Mouse (Mus musculus) liver, embryonic 15.5 days (tissue): Measurements from ENCODE around the gene Pik3r1. TPM values are rescaled to one million over a fixed set of nuclear protein-coding genes. Genes with fewer than 3 reads are reported as not detected.

ENCODE experiments used
- ATAC-seq: fragments of 200-750 bp; cut with Nextera tagmentation; 2 replicates; pipeline ENCODE4 v1.8.0; 2017; ENCODE audit warnings: moderate number of reproducible peaks, mild to moderate bottlenecking, moderate library complexity; ENCODE audit not compliant: insufficient read depth
- H3K27ac ChIP-seq: fragments of 300-500 bp; sonication (generic); replicated peaks from 2 replicates; pipeline ENCODE4 v1.5.1; 2015; ENCODE audit warnings: mild to moderate bottlenecking, inconsistent platforms
- H3K27me3 ChIP-seq: fragments of 300-500 bp; sonication (generic); 2 replicates; pipeline ENCODE4 v1.6.1; 2015; ENCODE audit warnings: mild to moderate bottlenecking, inconsistent platforms
- H3K36me3 ChIP-seq: fragments of 300-500 bp; sonication (generic); replicated peaks from 2 replicates; pipeline ENCODE4 v1.6.1; 2015; ENCODE audit warnings: moderate library complexity, mild to moderate bottlenecking, inconsistent platforms
- H3K4me1 ChIP-seq: fragments of 300-500 bp; sonication (generic); replicated peaks from 2 replicates; pipeline ENCODE4 v1.6.1; 2015; ENCODE audit warnings: inconsistent platforms
- H3K4me2 ChIP-seq: fragments of 300-500 bp; sonication (generic); 2 replicates; pipeline ENCODE4 v1.6.1; 2015; ENCODE audit warnings: moderate library complexity, mild to moderate bottlenecking, inconsistent platforms
- H3K4me3 ChIP-seq: fragments of 300-500 bp; sonication (generic); replicated peaks from 2 replicates; pipeline ENCODE4 v1.5.1; 2015; ENCODE audit warnings: mild to moderate bottlenecking, inconsistent platforms
- H3K9ac ChIP-seq: fragments of 300-500 bp; sonication (generic); 2 replicates; pipeline ENCODE4 v1.6.1; 2015; ENCODE audit warnings: moderate library complexity, mild to moderate bottlenecking, inconsistent platforms
- H3K9me3 ChIP-seq: fragments of 300-500 bp; sonication (generic); replicated peaks from 2 replicates; pipeline ENCODE4 v1.6.1; 2016; ENCODE audit warnings: inconsistent platforms
- WGBS: fragments of 180-500 bp; shearing (Covaris S2); methylation state at CpG from one replicate; pipeline ENCODE4 v1.1.7; 2015; ENCODE audit warnings: mixed read lengths; ENCODE audit not compliant: insufficient replicate concordance; 5-methylcytosine and 5-hydroxymethylcytosine counted together
- polyA plus RNA-seq: library from polyadenylated mRNA; unstranded; fragments of >200 nt; fragmentation: Nextera tagmentation; extraction: Ambion mirVana; gene quantifications from 2 replicates; pipeline ENCODE4 v1.2.1, GENCODE M21; 2015

Pik3r1 gene
- polyA plus RNA-seq, 1 experiment from 2014 or later = 22.6 TPM

- H3K4me3 ChIP-seq = no peak overlapping the region
- no peaks in the 10 kb centered on the region for H3K9me3 ChIP-seq
- no peaks in the 10 kb centered on the region for H3K36me3 ChIP-seq
- H3K4me1 ChIP-seq = peaks cover 14% of the 10 kb centered on the region
- no peak overlapping the region for H3K9ac ChIP-seq
- WGBS = 70% methylated on average over 9 of the region's 9 CpGs
- no peak for ATAC-seq
- no peak overlapping the region for H3K27ac ChIP-seq
- no peaks in the 10 kb centered on the region for H3K27me3 ChIP-seq
- H3K4me2 ChIP-seq = no peak overlapping the region
Observed at GRCm38 (mm10) chr13:101721901-101722595, 46.0 kb downstream of the Pik3r1 start.

GRCm38 (mm10) chr13:101721154-101721553 is 46.9 kb downstream of the Pik3r1 start:
- ATAC-seq = no peak
- Histone ChIP-seq H3K4me3 (no peak overlapping the region), H3K9ac (no peak overlapping the region), H3K27ac (no peak overlapping the region), H3K36me3 (no peaks in the 10 kb centered on the region), H3K27me3 (no peaks in the 10 kb centered on the region), H3K4me1 (peaks cover 14% of the 10 kb centered on the region), H3K4me2 (no peak overlapping the region), H3K9me3 (no peaks in the 10 kb centered on the region)
- WGBS = 46% methylated on average over 2 of the region's 2 CpGs

- H3K27me3 ChIP-seq = no peaks in the 10 kb centered on the region
- H3K4me2 ChIP-seq = peak overlapping the region; percentile 50
- 5% methylated on average over 11 of the region's 11 CpGs for WGBS
- H3K4me3 ChIP-seq = peak overlapping the region; percentile 29
- ATAC-seq = no peak; the same call in 1 of the 2 replicates
- no peaks in the 10 kb centered on the region for H3K36me3 ChIP-seq
- no peak overlapping the region for H3K9ac ChIP-seq
- peaks cover 14% of the 10 kb centered on the region for H3K4me1 ChIP-seq
- H3K9me3 ChIP-seq = no peaks in the 10 kb centered on the region
- peak overlapping the region; percentile 29; the same call in 1 of the 2 replicates for H3K27ac ChIP-seq
Observed at GRCm38 (mm10) chr13:101719312-101719870, 48.6 kb downstream of the Pik3r1 start.

DNA sequence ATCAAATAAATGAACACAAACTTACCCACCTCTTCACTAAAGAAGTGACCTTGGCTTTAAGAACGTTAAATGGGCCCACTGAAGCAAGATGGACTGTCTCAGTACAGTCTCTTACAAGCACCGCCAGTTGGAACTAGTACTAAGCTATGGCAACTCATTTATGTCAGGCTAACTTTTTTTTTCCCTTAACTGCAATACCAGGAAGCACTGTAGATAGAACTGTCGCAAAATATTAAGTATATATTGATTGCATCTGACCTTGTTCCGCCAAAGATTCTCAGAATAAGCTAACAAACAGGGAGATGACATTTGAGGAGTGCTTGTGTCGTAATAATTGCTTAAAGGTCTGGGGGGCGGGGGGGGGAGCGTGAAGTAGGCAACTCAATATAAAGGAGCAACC is 49.3 kb downstream of the Pik3r1 start:
- Histone ChIP-seq H3K27me3 (no peaks in the 10 kb centered on the region), H3K4me2 (peak overlapping the region; percentile 50), H3K27ac (no peak overlapping the region), H3K9ac (no peak overlapping the region), H3K4me3 (no peak overlapping the region), H3K9me3 (no peaks in the 10 kb centered on the region), H3K4me1 (peaks cover 14% of the 10 kb centered on the region), H3K36me3 (no peaks in the 10 kb centered on the region)
- 55% methylated on average over 7 of the region's 7 CpGs for WGBS
- ATAC-seq = no peak

GRCm38 (mm10) chr13:101717836-101718235 is 50.2 kb downstream of the Pik3r1 start:
- H3K36me3 ChIP-seq = no peaks in the 10 kb centered on the region
- H3K9me3 ChIP-seq = no peaks in the 10 kb centered on the region
- 79% methylated on average over 6 of the region's 6 CpGs for WGBS
- H3K27me3 ChIP-seq = no peaks in the 10 kb centered on the region
- no peak overlapping the region for H3K9ac ChIP-seq
- ATAC-seq = no peak
- no peak overlapping the region for H3K4me2 ChIP-seq
- peaks cover 18% of the 10 kb centered on the region for H3K4me1 ChIP-seq
- no peak overlapping the region for H3K4me3 ChIP-seq
- no peak overlapping the region for H3K27ac ChIP-seq

DNA sequence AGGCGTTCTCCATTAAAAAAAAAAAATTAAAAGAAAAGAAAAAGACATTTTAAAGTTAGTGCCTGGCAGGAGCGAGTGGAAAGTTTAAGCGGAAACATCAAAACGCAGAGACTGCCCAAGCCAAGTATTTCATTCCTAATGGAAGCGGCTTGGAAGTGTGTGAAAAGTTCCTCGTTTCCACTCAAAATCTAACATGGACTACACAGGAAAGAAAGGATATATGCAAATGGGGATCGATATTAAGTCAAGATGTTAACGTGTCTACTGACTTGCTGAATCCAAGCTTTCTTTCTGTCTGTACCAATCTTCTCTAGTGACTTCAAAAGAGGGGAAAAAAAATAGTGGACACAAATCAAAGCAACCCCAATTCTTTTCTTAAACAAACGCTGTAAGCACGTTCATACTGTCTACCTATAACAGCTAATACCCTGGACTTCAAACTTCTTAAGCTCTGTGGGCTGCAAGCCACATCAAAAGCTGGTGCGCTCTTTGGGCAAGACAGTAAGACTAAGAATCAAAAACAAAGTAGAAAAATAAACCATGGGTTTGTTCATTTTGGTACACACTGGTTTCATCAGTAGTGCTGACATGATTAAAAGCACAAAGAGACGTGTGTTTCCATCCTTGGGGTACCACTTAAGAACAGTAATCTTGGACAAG is 54.5 kb downstream of the Pik3r1 start:
- H3K9me3 ChIP-seq = no peaks in the 10 kb centered on the region
- H3K27me3 ChIP-seq = no peaks in the 10 kb centered on the region
- 78% methylated on average over 12 of the region's 12 CpGs for WGBS
- H3K27ac ChIP-seq = no peak overlapping the region
- H3K9ac ChIP-seq = no peak overlapping the region
- H3K4me3 ChIP-seq = no peak overlapping the region
- no peak overlapping the region for H3K4me2 ChIP-seq
- no peak for ATAC-seq
- peaks cover 7% of the 10 kb centered on the region; the same call in 1 of the 2 replicates for H3K36me3 ChIP-seq
- peaks cover 6% of the 10 kb centered on the region for H3K4me1 ChIP-seq

- ATAC-seq = no peak
- H3K36me3 ChIP-seq = peaks cover 14% of the 10 kb centered on the region; the same call in 1 of the 2 replicates
- H3K9me3 ChIP-seq = no peaks in the 10 kb centered on the region
- 72% methylated on average over 9 of the region's 9 CpGs for WGBS
- H3K27me3 ChIP-seq = no peaks in the 10 kb centered on the region
- H3K27ac ChIP-seq = no peak overlapping the region
- H3K4me3 ChIP-seq = no peak overlapping the region
- H3K4me2 ChIP-seq = no peak overlapping the region
- 0 out of 2 replicates have a peak, but pooled peaks cover 5% of the 10 kb centered on the region for H3K4me1 ChIP-seq
- no peak overlapping the region for H3K9ac ChIP-seq
Observed at GRCm38 (mm10) chr13:101712720-101713428, 55.1 kb downstream of the Pik3r1 start.

- H3K4me3 ChIP-seq = no peak overlapping the region
- no peaks in the 10 kb centered on the region for H3K9me3 ChIP-seq
- H3K4me1 ChIP-seq = 0 out of 2 replicates have a peak, but pooled peaks cover 5% of the 10 kb centered on the region
- H3K4me2 ChIP-seq = no peak overlapping the region
- H3K27me3 ChIP-seq = no peaks in the 10 kb centered on the region
- no peak overlapping the region for H3K27ac ChIP-seq
- H3K9ac ChIP-seq = no peak overlapping the region
- no peak for ATAC-seq
- 76% methylated on average over 9 of the region's 9 CpGs for WGBS
- peaks cover 19% of the 10 kb centered on the region; the same call in 1 of the 2 replicates for H3K36me3 ChIP-seq
Observed at GRCm38 (mm10) chr13:101712099-101712498, 55.9 kb downstream of the Pik3r1 start.

GRCm38 (mm10) chr13:101711301-101711700 is 56.7 kb downstream of the Pik3r1 start:
- Histone ChIP-seq H3K4me3 (no peak overlapping the region), H3K27ac (no peak overlapping the region), H3K4me1 (0 out of 2 replicates have a peak, but pooled peaks cover 5% of the 10 kb centered on the region), H3K4me2 (no peak overlapping the region), H3K36me3 (peaks cover 22% of the 10 kb centered on the region; the same call in 1 of the 2 replicates), H3K9ac (no peak overlapping the region), H3K27me3 (no peaks in the 10 kb centered on the region), H3K9me3 (no peaks in the 10 kb centered on the region)
- ATAC-seq = no peak
- WGBS = 54% methylated on average over 2 of the region's 2 CpGs

- 66% methylated on average over 3 of the region's 3 CpGs for WGBS
- 0 out of 2 replicates have a peak, but pooled peaks cover 5% of the 10 kb centered on the region for H3K4me1 ChIP-seq
- no peak overlapping the region for H3K9ac ChIP-seq
- no peaks in the 10 kb centered on the region for H3K27me3 ChIP-seq
- no peak overlapping the region for H3K4me2 ChIP-seq
- ATAC-seq = no peak
- peaks cover 24% of the 10 kb centered on the region; the same call in 1 of the 2 replicates for H3K36me3 ChIP-seq
- H3K27ac ChIP-seq = no peak overlapping the region
- H3K4me3 ChIP-seq = no peak overlapping the region
- H3K9me3 ChIP-seq = no peaks in the 10 kb centered on the region
Observed at GRCm38 (mm10) chr13:101709788-101710187, 58.2 kb downstream of the Pik3r1 start.

DNA sequence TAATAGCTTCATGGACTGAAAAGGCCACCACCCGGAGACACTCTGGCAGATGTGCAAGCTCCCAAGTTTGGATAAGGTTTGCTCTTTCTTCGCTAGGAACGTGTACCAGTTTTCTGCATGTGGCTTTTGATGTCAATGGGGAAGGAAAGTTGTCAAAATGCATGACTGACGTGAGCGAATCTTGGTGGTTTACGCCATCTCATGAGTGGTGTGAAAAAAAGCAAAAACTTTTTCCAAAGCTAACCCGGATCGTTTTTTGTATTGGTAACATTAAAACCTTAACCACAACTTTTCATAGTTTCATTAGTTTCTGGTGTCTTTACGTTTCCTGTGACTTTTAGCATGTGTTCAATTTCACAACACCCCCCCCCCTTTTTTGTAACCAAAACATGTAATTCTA is 60.8 kb downstream of the Pik3r1 start:
- no peak for ATAC-seq
- Histone ChIP-seq H3K4me1 (no peaks in the 10 kb centered on the region), H3K27me3 (no peaks in the 10 kb centered on the region), H3K9me3 (no peaks in the 10 kb centered on the region), H3K27ac (no peak overlapping the region), H3K36me3 (peaks cover 37% of the 10 kb centered on the region), H3K9ac (no peak overlapping the region), H3K4me2 (no peak overlapping the region), H3K4me3 (no peak overlapping the region)
- WGBS = 78% methylated on average over 9 of the region's 9 CpGs
